In genomic region chr4:58379186-58379585, GRCm38 (mm10) we compare ENCODE assay signal across 23 mouse cellular contexts.
A peak's percentile ranks its signal among the peaks of the same experiment; 100 is the strongest.
DNase-seq lines count a peak whose midpoint lies in the region; TF ChIP-seq lines count a peak whose summit lies in the region.
"Had no signal": no experiment of that assay in that cellular context is flagged by ENCODE, and none has a peak within 500 bp of the region (broad histone marks: within the 10 kb centered on the region; RNA-seq: fewer than 3 reads in every experiment).

No protein-coding gene starts in this region.

- H3K36me3 ChIP-seq in C2C12 (ENCODE audit: control insufficient read depth, insufficient read depth), result no peaks in the 10 kb centered on the region
- no peaks in the 10 kb centered on the region for H3K36me3 ChIP-seq in myocyte (ENCODE audit: control insufficient read depth, insufficient read depth)
- H3K36me3 ChIP-seq in embryonic facial prominence, embryonic 10.5 days (replicated peaks), result no peaks in the 10 kb centered on the region
- H3K36me3 ChIP-seq: embryonic facial prominence, embryonic 13.5 days; embryonic facial prominence, embryonic 15.5 days; forebrain, embryonic 15.5 days had no signal

- 93% methylated on average over 4 of the region's 4 CpGs for WGBS in embryonic facial prominence, embryonic 10.5 days

- TF ChIP-seq CTCF in C2C12 (IDR thresholded peaks at IDR 0.05; ENCODE audit: control insufficient read depth, insufficient read depth, insufficient read length), result no peak

- no peak overlapping the region for H3K27ac ChIP-seq in embryonic facial prominence, embryonic 10.5 days (replicated peaks)
- H3K27ac ChIP-seq: embryonic facial prominence, embryonic 13.5 days; embryonic facial prominence, embryonic 15.5 days; forebrain, embryonic 13.5 days; forebrain, embryonic 15.5 days had no signal

- H3K4me1 ChIP-seq in embryonic facial prominence, embryonic 10.5 days, result peaks cover 1% of the 10 kb centered on the region; the same call in 1 of the 2 replicates
- H3K4me1 ChIP-seq: embryonic facial prominence, embryonic 13.5 days; embryonic facial prominence, embryonic 15.5 days; forebrain, embryonic 13.5 days; forebrain, embryonic 15.5 days had no signal

- H3K79me2 ChIP-seq in C2C12 (ENCODE audit: control insufficient read depth, insufficient read depth), result no peaks in the 10 kb centered on the region
- H3K79me2 ChIP-seq in myocyte (ENCODE audit: control insufficient read depth, insufficient read depth), result no peaks in the 10 kb centered on the region

- no peak for TF ChIP-seq POLR2A in myocyte (IDR thresholded peaks at IDR 0.05; ENCODE audit: insufficient read length, low read depth)

- H3K79me3 ChIP-seq in C2C12 (ENCODE audit: low read depth), result no peaks in the 10 kb centered on the region

- H3K9me3 ChIP-seq in embryonic facial prominence, embryonic 10.5 days, result no peaks in the 10 kb centered on the region
- H3K9me3 ChIP-seq: embryonic facial prominence, embryonic 13.5 days; embryonic facial prominence, embryonic 15.5 days; forebrain, embryonic 13.5 days; forebrain, embryonic 15.5 days had no signal

- H3K27me3 ChIP-seq in C2C12 (ENCODE audit: control insufficient read depth, insufficient read depth, insufficient read length) (no peaks in the 10 kb centered on the region), myocyte (ENCODE audit: control insufficient read depth, insufficient read depth, insufficient read length) (no peaks in the 10 kb centered on the region)
- no peaks in the 10 kb centered on the region for H3K27me3 ChIP-seq in embryonic facial prominence, embryonic 10.5 days (replicated peaks; ENCODE audit: low read depth, poor library complexity, severe bottlenecking)
- H3K27me3 ChIP-seq: embryonic facial prominence, embryonic 13.5 days; embryonic facial prominence, embryonic 15.5 days; forebrain, embryonic 13.5 days; forebrain, embryonic 15.5 days; Patski had no signal

- DNase-seq in 3134 (ENCODE audit: extremely low read depth, insufficient read length, low spot score), result peak; percentile 53
- peak; percentile 5 for DNase-seq in adipocyte (ENCODE audit: low spot score)
- DNase-seq in embryo, embryonic 10.5 days (ENCODE audit: low spot score), result no peak
- no peak for DNase-seq in layer of hippocampus, adult 18-20 months (ENCODE audit: low spot score in 2 of 2)
- no peak for DNase-seq in embryonic facial prominence, embryonic 10.5 days (ENCODE audit: low spot score)
- DNase-seq: adrenal gland, adult 2 months; adrenal gland, postnatal 10 days; adrenal gland, postnatal 25 days; B cell, adult 2 months; cerebellum, adult 11 months; cerebellum, adult 18-20 months; cerebellum, adult 8-10 months; cerebellum, adult 9-11 months; cerebellum, postnatal 14 days; cerebellum, postnatal 36 days; forebrain, postnatal 0 days had no signal

- H3ac ChIP-seq in C2C12 (ENCODE audit: control insufficient read depth, insufficient read length, low read depth) (no peak overlapping the region), myocyte (ENCODE audit: control insufficient read depth, insufficient read length) (no peak overlapping the region)

- H3K4me2 ChIP-seq in myocyte (ENCODE audit: low read depth), result peak overlapping the region; percentile 45
- H3K4me2 ChIP-seq: embryonic facial prominence, embryonic 13.5 days; embryonic facial prominence, embryonic 15.5 days; forebrain, embryonic 13.5 days; forebrain, embryonic 15.5 days had no signal

- H3K4me3 ChIP-seq in C2C12 (ENCODE audit: insufficient read depth, poor library complexity, severe bottlenecking) (no peak overlapping the region), myocyte (no peak overlapping the region)
- no peak overlapping the region for H3K4me3 ChIP-seq in embryonic facial prominence, embryonic 10.5 days
- H3K4me3 ChIP-seq: embryonic facial prominence, embryonic 13.5 days; embryonic facial prominence, embryonic 15.5 days; forebrain, embryonic 13.5 days; forebrain, embryonic 15.5 days had no signal

TF ChIP-seq in C2C12, 6 proteins besides CTCF, POLR2A, EP300 and RAD21:
- TF ChIP-seq MYOD1 (IDR thresholded peaks at IDR 0.05; ENCODE audit: control insufficient read depth, insufficient read length, low read depth), result no peak
- TF ChIP-seq FOSL1 (IDR thresholded peaks at IDR 0.05; ENCODE audit: insufficient read depth, low read length, poor library complexity, severe bottlenecking), result peak; percentile 87
- no peak for TF ChIP-seq MYOG (IDR thresholded peaks at IDR 0.05; ENCODE audit: control insufficient read depth, extremely low read depth, insufficient read length)
- TF ChIP-seq CEBPB (IDR thresholded peaks at IDR 0.05; ENCODE audit: low read depth), result no peak
- peak; percentile 35 for TF ChIP-seq MAX (IDR thresholded peaks at IDR 0.05)
- no peak for TF ChIP-seq USF1 (IDR thresholded peaks at IDR 0.05; ENCODE audit: low read depth)

TF ChIP-seq in myocyte, 11 proteins besides CTCF, POLR2A, EP300 and RAD21:
- TF ChIP-seq USF1 (IDR thresholded peaks at IDR 0.05; ENCODE audit: low read depth), result no peak
- TF ChIP-seq SRF (IDR thresholded peaks at IDR 0.05; ENCODE audit: control insufficient read depth, insufficient read length, low read depth), result no peak
- no peak for TF ChIP-seq POLR2AphosphoS2 (IDR thresholded peaks at IDR 0.05; ENCODE audit: insufficient read length, low read depth)
- no peak for TF ChIP-seq CEBPB (IDR thresholded peaks at IDR 0.05; ENCODE audit: insufficient read depth, poor library complexity, severe bottlenecking)
- TF ChIP-seq TCF12 (IDR thresholded peaks at IDR 0.05; ENCODE audit: insufficient read depth, poor library complexity, severe bottlenecking), result no peak
- TF ChIP-seq E2F4 (IDR thresholded peaks at IDR 0.05; ENCODE audit: insufficient read depth), result no peak
- TF ChIP-seq MYOG (IDR thresholded peaks at IDR 0.05; ENCODE audit: control insufficient read depth in 1 of 3, insufficient read depth in 1 of 3, insufficient read length in 2 of 3, low read depth in 2 of 3), result no peak
- no peak for TF ChIP-seq TCF3 (IDR thresholded peaks at IDR 0.05; ENCODE audit: insufficient read length, low read depth)
- TF ChIP-seq MAX (IDR thresholded peaks at IDR 0.05; ENCODE audit: low read depth), result no peak
- TF ChIP-seq MYOD1 (IDR thresholded peaks at IDR 0.05; ENCODE audit: control insufficient read depth in 1 of 3, insufficient read length in 2 of 3, low read depth in 2 of 3), result no peak
- no peak for TF ChIP-seq REST (IDR thresholded peaks at IDR 0.05; ENCODE audit: insufficient read depth, insufficient read length)

Comparison
In these comparisons a context has a peak if more than half of its experiments do, and no peak if none do; other contexts are left out.
1. DNase-seq: peak in 3134 (single experiment) and adipocyte (single experiment); none in embryo, embryonic 10.5 days (single experiment), layer of hippocampus, adult 18-20 months (0 of 2) and embryonic facial prominence, embryonic 10.5 days (single experiment).